Mouse (Mus musculus) thymus, adult 2 months (tissue): ENCODE measurements at regions not wholly inside any gene's neighbourhood (a gene's known extent, or its start where the extent isn't known, plus 50 kb on each side); places are given as distances from the start of the nearest gene placed in this dataset.

ENCODE experiments used
- CTCF ChIP-seq: fragments of 200-500 bp; IDR thresholded peaks from 2 replicates; pipeline ENCODE4 v1.5.1; 2012; ENCODE audit warnings: mild to moderate bottlenecking, control low read depth, low read length, moderate library complexity, borderline replicate concordance; ENCODE audit not compliant: control insufficient read depth, poor library complexity, insufficient read depth; ENCODE audit errors: extremely low read depth
- POLR2A ChIP-seq: fragments of 200-500 bp; IDR thresholded peaks from 2 replicates; pipeline ENCODE4 v1.6.1; 2012; ENCODE audit warnings: mild to moderate bottlenecking, low read length, control low read depth, moderate library complexity; ENCODE audit not compliant: control insufficient read depth, poor library complexity, insufficient read depth; ENCODE audit errors: extremely low read depth

DNA sequence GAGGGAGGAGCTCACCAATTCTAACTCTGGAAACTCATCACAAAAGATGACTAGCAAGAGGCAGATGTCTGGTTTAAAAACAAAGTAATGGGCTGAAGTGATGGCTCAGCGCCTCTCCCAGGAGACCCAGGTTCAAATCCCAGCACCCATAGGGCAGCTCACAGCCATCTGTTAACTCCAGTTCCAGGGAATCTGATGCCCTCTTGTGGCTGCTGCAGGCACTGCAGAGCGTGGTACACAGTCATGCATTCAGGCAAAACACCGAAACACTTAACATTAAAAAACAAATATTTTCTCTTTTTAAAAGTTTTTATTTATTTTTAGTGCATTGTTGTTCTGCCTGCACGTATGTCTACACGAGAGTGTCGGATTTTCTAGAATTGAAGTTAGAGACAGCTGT is 73.7 kb upstream of the Zfp423 start:
- TF ChIP-seq CTCF (peak; percentile 50; the same call in 1 of the 2 replicates), POLR2A (no peak)
